In the genomic region with DNA sequence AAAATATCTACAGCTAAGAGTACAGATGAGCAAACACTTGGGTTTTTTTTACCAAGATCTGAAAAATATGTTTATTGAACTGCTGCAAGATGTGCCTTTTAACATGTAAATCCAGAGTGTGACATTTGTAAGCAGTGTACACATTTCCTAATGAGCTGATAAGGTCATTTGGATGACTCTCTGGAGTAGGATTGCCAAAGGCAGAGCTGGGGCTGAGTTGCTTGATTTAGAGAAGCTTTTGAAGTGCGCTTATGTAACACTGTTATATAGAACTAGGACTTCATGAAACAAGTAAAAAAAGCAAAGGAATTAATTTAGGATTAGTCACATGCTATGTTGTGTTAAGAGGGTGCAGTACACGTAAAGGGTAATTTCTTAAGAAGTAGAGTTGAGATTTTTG, we compare ENCODE assay signal across 15 mouse cellular contexts.
"Had no signal": no experiment of that assay in that cellular context is flagged by ENCODE, and none has a peak within 500 bp of the region (broad histone marks: within the 10 kb centered on the region; RNA-seq: fewer than 3 reads in every experiment).

No protein-coding gene starts in this region.

- ATAC-seq: intestine, embryonic 16.5 days; midbrain, embryonic 15.5 days had no signal

- H3K4me3 ChIP-seq: layer of hippocampus, adult 2 months; limb, embryonic 12.5 days; liver, embryonic 15.5 days; megakaryocyte, embryonic 14.5 days; midbrain, embryonic 15.5 days; neural tube, embryonic 12.5 days had no signal

- H3K36me3 ChIP-seq: limb, embryonic 12.5 days; liver, embryonic 15.5 days; midbrain, embryonic 15.5 days; neural tube, embryonic 12.5 days had no signal

- H3K4me2 ChIP-seq: limb, embryonic 12.5 days; liver, embryonic 15.5 days; midbrain, embryonic 11.5 days; midbrain, embryonic 15.5 days; neural tube, embryonic 12.5 days had no signal

- DNase-seq: kidney, adult 2 months; kidney, postnatal 25 days; liver; spleen, adult 18-20 months; thymus, adult 2 months; thymus, postnatal 25 days had no signal

- H3K9ac ChIP-seq: limb, embryonic 12.5 days; liver, embryonic 15.5 days; midbrain, embryonic 15.5 days; neural tube, embryonic 12.5 days had no signal

- H3K9me3 ChIP-seq: limb, embryonic 12.5 days; liver, embryonic 15.5 days; midbrain, embryonic 15.5 days; neural tube, embryonic 12.5 days had no signal

- H3K27me3 ChIP-seq: limb, embryonic 12.5 days; liver, embryonic 15.5 days; megakaryocyte, embryonic 14.5 days; midbrain, embryonic 15.5 days; neural tube, embryonic 12.5 days had no signal

- H3K27ac ChIP-seq: layer of hippocampus, adult 2 months; limb, embryonic 12.5 days; liver, embryonic 15.5 days; macrophage; midbrain, embryonic 15.5 days; neural tube, embryonic 12.5 days had no signal

- H3K4me1 ChIP-seq: limb, embryonic 12.5 days; liver, embryonic 15.5 days; megakaryocyte, embryonic 14.5 days; midbrain, embryonic 15.5 days; neural tube, embryonic 12.5 days had no signal
